Mouse (Mus musculus) cerebellum, postnatal 4 days (tissue): Measurements from ENCODE around the gene Psmd4.
A peak's percentile ranks its signal among the peaks of the same experiment; 100 is the strongest.
"Not testable (repeated sequence)": the region's sequence is repeated elsewhere in the genome, so short reads cannot be mapped to it uniquely, and the experiment has no call there.

ENCODE experiments used
- DNase-seq, 2 experiments: peaks; one replicate each; pipeline ENCODE4 v3.0.0; 2022; ENCODE audit warnings: low spot score in 2 of 2, mixed read lengths in 1 of 2

The Psmd4 gene

DNA sequence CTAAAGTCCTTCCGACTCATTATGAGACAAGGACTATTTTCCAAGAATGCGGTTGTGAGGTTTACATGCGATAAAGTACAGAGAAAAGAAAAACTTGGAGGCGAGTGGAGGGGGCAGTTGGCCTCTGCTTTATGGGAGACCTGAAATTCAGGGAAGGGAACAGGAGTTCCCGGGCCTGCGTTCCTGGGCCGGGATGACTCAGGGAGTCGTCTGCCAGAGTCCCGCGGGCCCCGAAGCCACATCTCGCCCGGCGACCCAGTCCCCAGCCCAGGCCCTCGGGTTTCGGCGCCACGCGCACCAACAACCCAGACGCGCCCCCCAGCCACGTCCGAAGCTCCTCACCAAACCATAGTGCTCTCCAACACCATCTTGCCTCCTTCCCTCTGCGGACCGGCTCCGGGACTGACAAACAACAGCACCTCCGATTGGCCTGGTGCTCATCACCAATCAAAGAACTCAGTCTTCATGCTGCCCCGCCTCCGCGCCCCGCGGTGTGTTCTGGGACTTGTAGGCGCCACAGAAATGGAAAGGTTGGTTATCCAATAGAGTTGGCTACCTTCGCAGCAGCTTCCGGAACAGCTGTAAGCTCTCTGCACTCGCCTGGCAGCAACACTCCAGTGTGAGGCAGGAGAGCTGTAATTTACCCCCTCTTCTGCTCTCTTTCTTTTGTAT, at the start of gene Psmd4:
TSS of gene Psmd4 (minus strand) at position 449 of the 672 bp plus-strand sequence.
- peak; percentile 90 to 95 for DNase-seq

DNA sequence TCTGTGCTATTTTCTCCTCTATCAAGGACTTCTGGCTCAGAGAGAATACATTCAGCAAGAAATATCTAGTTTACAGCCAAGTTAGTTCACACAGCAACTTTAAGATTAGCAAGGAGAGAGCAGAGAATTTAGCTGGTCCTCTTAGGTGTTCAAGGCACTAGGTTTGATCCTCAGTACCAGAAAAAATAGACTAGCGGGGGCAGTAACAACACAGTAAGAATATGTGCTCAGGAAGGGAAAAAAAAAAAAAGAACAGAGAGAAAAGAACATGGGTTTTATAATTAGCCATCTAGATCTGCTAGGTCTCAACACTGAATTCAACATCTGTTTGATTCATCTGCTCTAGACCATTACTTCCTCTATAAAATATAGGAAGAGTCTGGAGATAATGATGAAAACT, 45.7 kb upstream of the Psmd4 start:
- no peak for DNase-seq

DNA sequence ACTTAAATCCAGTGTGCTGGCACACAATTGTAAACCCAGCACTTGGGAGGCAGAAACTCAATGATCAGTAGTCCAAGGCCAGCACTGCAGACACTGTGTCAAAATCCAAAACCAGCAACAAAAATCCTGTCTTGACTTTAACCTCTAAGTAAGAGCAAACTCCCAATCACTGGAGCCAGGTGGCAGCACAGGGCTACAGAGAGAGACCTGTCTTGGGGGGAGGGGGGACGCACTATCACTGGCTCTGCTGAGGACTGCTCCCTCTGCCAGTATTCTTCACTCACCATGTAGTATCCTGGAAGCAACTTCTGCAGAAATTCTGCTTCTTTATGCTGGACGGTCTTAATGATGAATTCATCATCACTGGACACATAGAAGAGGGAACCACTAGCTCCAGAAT, 29.2 kb upstream of the Psmd4 start:
- no peak for DNase-seq

- DNase-seq, result no peak
Measured at GRCm38 (mm10) chr3:95066570-95066969, 24.2 kb upstream of the Psmd4 start.

GRCm38 (mm10) chr3:95066095-95066494, 23.7 kb upstream of the Psmd4 start:
- no peak for DNase-seq

DNA sequence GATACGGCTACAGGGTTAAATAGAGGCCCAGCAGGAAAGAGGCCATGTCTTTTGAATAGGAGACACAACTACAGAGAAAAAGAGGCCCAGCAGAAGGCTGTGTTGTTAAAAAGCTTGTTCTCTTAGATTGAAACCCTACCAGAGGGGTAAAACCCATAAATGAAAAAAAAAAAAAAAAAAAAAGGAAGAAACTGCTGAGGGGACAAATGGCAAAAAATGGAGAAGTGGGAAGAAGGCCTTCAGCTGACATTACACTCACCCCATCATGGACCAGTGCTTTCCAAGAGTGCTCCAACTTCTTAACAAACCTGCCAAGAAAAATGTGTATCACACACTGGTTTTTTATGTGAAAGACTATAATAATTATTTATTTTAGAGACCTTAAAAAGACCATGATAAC, 23.1 kb upstream of the Psmd4 start:
- no peak for DNase-seq

DNA sequence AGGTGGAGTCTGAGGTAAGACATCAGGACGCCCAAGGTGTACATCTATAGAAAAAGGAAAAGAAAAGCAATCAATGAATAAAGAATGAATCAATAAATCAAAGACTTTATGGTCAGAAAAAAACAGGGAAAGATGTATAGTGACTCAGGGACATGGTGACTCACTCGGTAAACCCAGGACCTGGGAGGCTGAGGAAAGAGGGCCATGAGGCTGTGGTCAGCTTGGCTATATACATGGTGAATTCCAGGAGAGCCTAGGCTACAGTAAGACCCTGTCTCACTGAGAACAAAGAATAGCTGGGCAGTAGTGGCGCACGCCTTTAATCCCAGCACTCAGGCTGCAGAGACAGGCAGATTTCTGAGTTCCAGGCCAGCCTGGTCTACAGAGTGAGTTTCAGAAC, 21.3 kb upstream of the Psmd4 start:
- no peak for DNase-seq

DNA sequence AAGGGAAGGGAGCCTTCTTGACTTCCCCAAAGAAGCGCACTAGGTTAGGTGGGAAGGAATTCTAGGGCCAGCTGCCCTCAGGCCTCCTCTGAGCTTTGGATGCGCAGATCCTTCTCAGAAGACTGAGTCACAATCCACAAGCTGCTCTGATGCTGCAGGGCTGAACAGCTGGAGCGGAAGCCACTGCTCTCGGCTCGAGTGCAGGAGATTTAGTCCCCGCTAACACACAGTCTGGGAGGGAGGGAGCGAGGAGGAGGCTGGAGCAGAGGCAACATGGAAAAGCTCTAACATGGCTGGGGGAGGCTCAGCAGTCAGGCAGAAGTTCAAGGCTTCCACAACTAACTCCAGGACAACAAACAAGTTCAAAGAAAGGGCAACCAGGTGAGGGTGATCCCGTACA, 15.7 kb upstream of the Psmd4 start:
- no peak for DNase-seq

DNA sequence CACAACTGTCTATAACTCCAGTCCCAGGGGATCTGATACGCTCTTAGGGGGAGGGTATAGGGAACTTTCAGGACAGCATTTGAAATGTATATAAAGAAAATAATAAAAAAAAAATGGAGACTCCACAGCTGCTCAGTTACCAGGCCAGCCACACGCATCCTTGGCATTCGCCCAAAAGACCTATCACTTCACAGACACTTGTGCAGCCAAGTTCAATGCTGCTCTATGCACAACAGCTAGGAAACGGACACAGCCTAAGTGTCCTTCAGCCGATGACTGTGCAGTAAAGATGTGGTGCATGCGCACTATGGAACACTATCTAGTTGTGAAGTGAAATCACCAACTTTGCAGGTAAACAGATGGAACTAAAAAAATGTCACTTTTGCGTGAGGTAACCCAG, 13.9 kb upstream of the Psmd4 start:
- DNase-seq, result no peak

DNA sequence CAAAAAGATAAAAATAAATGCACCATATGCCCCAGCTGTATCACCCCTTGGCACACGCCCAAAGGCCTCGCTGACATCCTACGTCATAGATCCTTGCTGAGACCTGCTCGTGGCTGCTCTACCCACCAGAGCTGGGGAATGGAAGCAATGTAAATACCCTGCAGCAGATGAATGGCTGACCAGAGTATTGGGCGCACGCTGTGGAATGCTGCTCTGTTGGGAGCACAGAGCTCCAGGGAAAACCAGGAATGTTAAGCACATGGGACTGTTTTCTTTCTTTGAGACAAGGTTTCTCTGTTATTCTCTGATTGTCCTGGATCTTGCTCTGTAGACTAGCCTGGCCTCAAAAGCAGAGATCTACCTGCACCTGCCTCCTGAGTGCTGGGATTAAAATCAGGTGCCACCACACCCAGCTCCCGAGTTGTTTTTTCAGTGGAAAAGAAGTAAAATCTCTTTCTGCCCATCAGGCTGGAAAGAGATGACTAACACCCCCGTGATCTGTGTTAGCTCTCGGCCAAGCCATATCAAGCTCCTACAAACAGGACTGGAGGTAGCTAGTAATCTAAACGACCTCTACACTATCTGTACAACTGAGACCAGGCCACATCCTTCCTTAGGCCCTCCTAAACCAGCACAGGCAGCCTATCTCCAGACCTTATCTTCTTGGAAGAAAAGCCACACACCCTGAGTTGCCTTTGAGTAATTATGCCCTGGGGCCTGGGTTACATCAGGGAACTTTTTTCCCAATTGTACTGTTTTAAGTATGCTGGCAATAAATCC, 12.3 kb upstream of the Psmd4 start:
- no peak for DNase-seq

GRCm38 (mm10) chr3:95053701-95054100, 11.3 kb upstream of the Psmd4 start:
- DNase-seq, result peak in 1 of 2 experiments; percentile 17

DNA sequence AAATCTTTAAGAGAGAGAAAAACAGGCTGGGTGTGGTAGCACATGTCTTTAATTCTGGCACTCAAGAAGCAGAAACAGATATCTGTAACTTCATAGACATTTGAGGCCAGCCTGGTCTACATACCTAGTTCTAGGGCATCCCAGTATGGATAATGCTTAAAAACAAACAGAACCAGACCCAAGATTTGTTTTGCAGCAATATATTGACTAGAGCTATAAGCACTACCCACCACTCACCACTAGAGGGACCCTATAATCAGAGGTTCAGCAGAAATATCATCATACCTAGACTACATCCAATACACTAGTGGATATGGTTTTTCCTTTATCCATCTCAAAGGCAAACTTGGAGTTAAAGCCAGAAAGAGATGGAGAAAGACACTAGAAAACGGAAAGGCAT, 10.5 kb upstream of the Psmd4 start:
- peak in 1 of 2 experiments; percentile 32 for DNase-seq

DNA sequence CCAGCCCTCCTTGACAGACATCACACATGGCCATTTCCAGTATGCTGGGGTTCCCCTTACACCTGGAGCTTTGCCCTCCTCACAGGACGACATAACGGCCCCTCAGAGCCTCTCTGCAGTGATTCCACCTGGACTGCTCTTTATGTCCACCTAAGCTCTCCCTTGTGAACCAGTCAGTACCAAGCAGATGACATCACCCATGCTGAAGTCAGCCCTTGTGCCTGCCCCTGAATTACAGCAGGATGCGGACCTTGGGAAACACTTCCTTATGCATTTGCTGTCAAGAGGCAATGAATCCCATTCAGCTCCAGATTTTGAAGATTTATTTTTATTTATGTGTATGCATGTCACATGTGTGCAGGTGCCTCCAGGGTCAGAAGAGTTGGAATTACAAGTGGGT, 5.5 kb upstream of the Psmd4 start:
- DNase-seq, result no peak

DNA sequence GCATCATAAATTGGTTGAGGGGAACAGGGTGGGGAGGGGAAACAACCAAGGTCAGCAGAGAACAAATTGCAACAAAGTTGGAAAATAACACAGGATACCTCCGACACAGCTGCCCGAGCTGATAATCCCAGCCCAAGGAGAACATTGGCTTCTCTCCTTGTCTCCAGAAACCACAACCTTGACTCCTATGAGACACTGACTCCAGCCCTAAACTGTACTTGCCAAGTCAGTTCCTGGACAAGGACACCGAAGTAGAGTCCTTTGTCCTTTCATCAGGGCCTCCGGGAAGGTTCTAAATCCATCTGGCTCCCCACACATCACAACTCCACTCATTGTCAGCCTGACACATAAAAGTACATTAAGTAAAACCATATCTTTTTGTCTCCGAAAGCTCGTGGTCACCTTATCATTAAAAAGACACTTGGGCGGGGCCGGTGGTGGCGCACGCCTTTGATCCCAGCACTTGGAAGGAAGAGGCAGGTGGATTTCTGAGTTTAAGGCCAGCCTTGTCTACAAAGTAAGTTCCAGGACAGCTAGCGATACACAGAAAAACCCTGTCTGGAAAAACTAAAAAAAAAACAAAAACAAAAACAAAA, 4.1 kb upstream of the Psmd4 start:
- DNase-seq, result no peak

DNA sequence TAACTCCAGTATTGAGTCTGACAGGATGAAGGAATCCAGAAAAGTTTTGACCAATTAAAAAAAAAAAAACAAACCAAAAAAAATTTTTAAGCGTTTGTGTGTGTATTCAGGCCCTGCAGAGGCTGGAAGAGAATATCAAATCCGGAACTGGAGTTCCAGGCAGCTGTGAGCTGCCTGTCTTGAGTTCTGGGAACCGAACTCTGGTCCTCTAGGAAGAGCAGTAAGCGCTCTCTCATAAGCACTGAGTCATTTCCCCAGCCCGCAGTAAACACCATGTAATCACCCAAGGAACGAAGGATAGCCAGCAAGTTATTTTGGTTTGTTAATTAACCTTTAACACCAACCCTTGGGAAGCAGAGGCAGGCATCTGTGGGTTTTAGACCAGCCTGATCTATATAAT, 837 bp upstream of the Psmd4 start:
- no peak for DNase-seq

- DNase-seq, result no peak
Measured at GRCm38 (mm10) chr3:95042838-95043229, 420 bp upstream of the Psmd4 start.

GRCm38 (mm10) chr3:95041625-95042024, 789 bp downstream of the Psmd4 start:
- DNase-seq, result no peak

DNA sequence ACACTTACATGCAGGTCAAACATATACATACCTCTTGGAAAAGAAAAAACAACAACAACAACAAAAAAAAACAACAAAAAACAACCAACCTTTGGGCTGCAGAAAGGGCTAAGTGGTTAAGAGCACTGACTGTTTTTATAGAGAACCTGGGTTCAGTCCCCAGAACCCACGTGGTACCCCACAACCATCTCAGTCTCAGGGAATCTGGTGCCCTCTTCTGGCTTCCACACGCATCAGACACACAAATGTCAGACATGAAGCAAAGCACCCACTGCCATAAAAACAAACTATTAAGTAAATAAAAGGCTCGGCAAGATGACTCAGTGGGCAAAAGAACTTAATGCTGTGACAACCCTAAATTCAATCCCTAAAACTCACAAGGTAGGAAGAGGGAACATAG, 12.5 kb downstream of the Psmd4 start:
- DNase-seq, result no peak

DNA sequence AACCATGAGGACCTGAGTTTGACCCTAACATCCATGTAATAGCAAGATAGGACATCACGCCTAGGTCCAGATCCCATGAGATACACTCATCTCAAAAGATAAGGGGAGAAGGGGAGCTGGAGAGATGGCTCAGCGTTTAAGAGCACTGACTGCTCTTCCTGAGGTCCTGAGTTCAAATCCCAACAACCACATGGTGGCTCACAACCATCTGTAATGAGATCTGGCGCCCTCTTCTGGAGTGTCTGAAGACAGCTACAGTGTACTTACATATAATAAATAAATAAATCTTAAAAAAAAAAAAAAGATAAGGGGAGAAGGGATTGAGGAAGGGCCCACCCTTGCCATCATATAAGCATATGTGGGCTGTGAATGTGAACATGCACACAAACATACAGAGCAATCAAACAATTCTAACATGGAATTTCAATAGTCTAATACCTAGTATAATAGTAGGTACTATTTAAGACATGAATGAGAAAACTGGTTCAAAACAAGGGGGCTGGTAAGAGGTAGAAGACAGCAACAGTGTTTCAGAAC, 13.1 kb downstream of the Psmd4 start:
- DNase-seq, result not testable (repeated sequence)

DNA sequence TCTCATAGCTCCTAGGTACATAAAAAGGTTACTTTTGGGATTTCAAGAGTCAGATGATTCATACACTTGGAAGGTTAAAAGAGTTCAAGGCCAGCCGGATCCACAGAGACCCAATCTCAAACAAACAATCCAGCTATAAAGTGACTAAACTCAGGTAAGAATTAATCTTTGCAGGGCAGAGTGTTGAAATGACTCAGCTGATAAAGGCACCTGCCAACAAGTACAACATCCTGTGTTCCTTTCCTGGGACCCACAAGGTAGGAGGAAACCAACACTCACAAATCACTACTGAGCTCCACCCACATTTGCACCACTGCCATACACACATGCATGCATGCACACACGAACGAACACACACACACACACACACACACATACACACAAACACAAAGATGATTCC, 13.8 kb downstream of the Psmd4 start:
- DNase-seq, result no peak

GRCm38 (mm10) chr3:95027701-95028100, 14.7 kb downstream of the Psmd4 start:
- DNase-seq, result no peak

DNA sequence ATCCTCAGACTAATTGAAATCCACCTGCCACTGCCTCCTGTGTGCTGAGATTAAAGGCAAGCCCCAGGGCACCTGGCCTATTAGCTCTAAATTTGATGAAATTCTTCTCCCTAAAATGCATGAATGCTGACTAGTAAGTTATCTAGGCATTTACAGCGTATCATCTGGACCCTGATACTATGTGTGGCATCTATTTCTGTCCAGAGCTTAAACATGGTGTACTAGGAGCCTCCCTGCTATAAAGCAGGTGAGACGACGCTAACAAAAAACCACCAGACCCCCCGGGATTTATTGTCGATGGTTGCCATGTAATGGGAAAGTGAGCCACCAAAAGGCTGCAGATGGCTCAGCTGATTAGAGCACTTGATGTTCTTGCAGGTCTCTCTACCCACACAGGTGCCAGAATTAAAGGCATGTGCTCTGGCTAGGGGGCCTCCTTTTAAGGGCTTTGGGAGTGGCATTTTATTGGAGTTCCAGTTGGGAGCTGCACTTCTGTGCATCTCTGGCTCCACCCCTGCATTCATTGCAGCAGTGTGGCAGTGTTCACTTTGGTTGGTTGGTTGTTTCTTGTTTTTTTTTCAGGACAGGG, 15.3 kb downstream of the Psmd4 start:
- no peak for DNase-seq
